Mouse (Mus musculus) olfactory bulb, adult 2 months (tissue): ENCODE data around the gene Cdh13. TPM values are rescaled to one million over a fixed set of nuclear protein-coding genes. Genes with fewer than 3 reads are reported as not detected.

ENCODE experiments used
- H3K27ac ChIP-seq: fragments of 200-500 bp; 2 replicates; pipeline ENCODE4 v1.5.1; 2012; ENCODE audit warnings: low read depth, low read length; ENCODE audit not compliant: insufficient read depth
- H3K4me1 ChIP-seq: fragments of 200-500 bp; 2 replicates; pipeline ENCODE4 v1.6.1; 2012; ENCODE audit warnings: low read length; ENCODE audit not compliant: control insufficient read depth, insufficient read depth
- H3K4me3 ChIP-seq: fragments of 200-500 bp; 2 replicates; pipeline ENCODE4 v1.5.1; 2012; ENCODE audit warnings: mild to moderate bottlenecking, low read depth, low read length, moderate library complexity; ENCODE audit not compliant: insufficient read depth
- CTCF ChIP-seq: fragments of 200-500 bp; IDR thresholded peaks from 2 replicates; pipeline ENCODE4 v1.5.1; 2012; ENCODE audit warnings: low read depth, mild to moderate bottlenecking, low read length, moderate library complexity; ENCODE audit not compliant: insufficient read depth
- POLR2A ChIP-seq: fragments of 200-500 bp; IDR thresholded peaks from 2 replicates; pipeline ENCODE4 v1.6.1; 2012; ENCODE audit warnings: mild to moderate bottlenecking, low read depth, low read length, moderate library complexity; ENCODE audit not compliant: insufficient read depth
- WGBS: fragments of 180-500 bp; shearing (Covaris S2); methylation state at CpG from one replicate; pipeline ENCODE4 v1.1.7; 2018; 5-methylcytosine and 5-hydroxymethylcytosine counted together
- polyA plus RNA-seq: library from polyadenylated mRNA; stranded (reverse); fragments of >200 nt; gene quantifications from 2 replicates; pipeline ENCODE4 v1.2.4, GENCODE M21; 2012; ENCODE audit warnings: low replicate concordance; ENCODE audit not compliant: missing spikeins, insufficient read depth, insufficient read length

The Cdh13 gene
- polyA plus RNA-seq, 1 experiment, result not detected

- Histone ChIP-seq H3K4me1 (peaks cover 7% of the 10 kb centered on the region), H3K4me3 (no peak overlapping the region), H3K27ac (no peak overlapping the region; the same call in 1 of the 2 replicates)
- TF ChIP-seq CTCF (no peak), POLR2A (no peak)
- WGBS, result 53% methylated on average over 10 of the region's 10 CpGs
Observed at GRCm38 (mm10) chr8:119196486-119197150, 913.1 kb downstream of the Cdh13 start.

- Histone ChIP-seq H3K27ac (no peak overlapping the region), H3K4me1 (no peaks in the 10 kb centered on the region), H3K4me3 (no peak overlapping the region)
- 92% methylated on average over 9 of the region's 9 CpGs for WGBS
- TF ChIP-seq POLR2A, result no peak
- TF ChIP-seq CTCF, result no peak
Observed at GRCm38 (mm10) chr8:119208567-119208966, 925.0 kb downstream of the Cdh13 start.

GRCm38 (mm10) chr8:119224547-119224946 lies 941.0 kb downstream of the Cdh13 start:
- TF ChIP-seq POLR2A (no peak), CTCF (no peak)
- Histone ChIP-seq H3K27ac (no peak overlapping the region), H3K4me3 (no peak overlapping the region), H3K4me1 (no peaks in the 10 kb centered on the region)
- 7% methylated on average over 1 of the region's 1 CpGs for WGBS

GRCm38 (mm10) chr8:119245181-119245580 lies 961.6 kb downstream of the Cdh13 start:
- 61% methylated on average over 4 of the region's 4 CpGs for WGBS
- Histone ChIP-seq H3K27ac (no peak overlapping the region), H3K4me1 (no peaks in the 10 kb centered on the region), H3K4me3 (no peak overlapping the region)
- no peak for TF ChIP-seq CTCF
- no peak for TF ChIP-seq POLR2A

- H3K27ac ChIP-seq, result no peak overlapping the region
- no peaks in the 10 kb centered on the region for H3K4me1 ChIP-seq
- WGBS, result 100% methylated on average over 1 of the region's 1 CpGs
- no peak for TF ChIP-seq CTCF
- TF ChIP-seq POLR2A, result no peak
- no peak overlapping the region for H3K4me3 ChIP-seq
Observed at GRCm38 (mm10) chr8:119245641-119246040, 962.1 kb downstream of the Cdh13 start.

GRCm38 (mm10) chr8:119254358-119254757 lies 970.8 kb downstream of the Cdh13 start:
- Histone ChIP-seq H3K4me1 (peaks cover 6% of the 10 kb centered on the region), H3K27ac (no peak overlapping the region), H3K4me3 (no peak overlapping the region)
- TF ChIP-seq POLR2A (no peak), CTCF (no peak)
- 97% methylated on average over 3 of the region's 3 CpGs for WGBS

- TF ChIP-seq CTCF (no peak), POLR2A (no peak)
- Histone ChIP-seq H3K4me3 (no peak overlapping the region), H3K4me1 (peaks cover 6% of the 10 kb centered on the region), H3K27ac (no peak overlapping the region)
- 57% methylated on average over 11 of the region's 11 CpGs for WGBS
Observed at GRCm38 (mm10) chr8:119258642-119259041, 975.1 kb downstream of the Cdh13 start.

- WGBS, result 91% methylated on average over 7 of the region's 7 CpGs
Observed at GRCm38 (mm10) chr8:119263750-119264149, 980.2 kb downstream of the Cdh13 start.

GRCm38 (mm10) chr8:119266304-119266703 lies 982.8 kb downstream of the Cdh13 start:
- Histone ChIP-seq H3K4me1 (no peaks in the 10 kb centered on the region), H3K4me3 (no peak overlapping the region), H3K27ac (no peak overlapping the region)
- TF ChIP-seq POLR2A, result no peak
- no peak for TF ChIP-seq CTCF
- WGBS, result 90% methylated on average over 4 of the region's 4 CpGs

More at GRCm38 (mm10) chr8:119263750-119264149, 980.2 kb downstream of the Cdh13 start:
- Histone ChIP-seq H3K4me3 (no peak overlapping the region), H3K4me1 (peaks cover under 1% of the 10 kb centered on the region; the same call in 1 of the 2 replicates), H3K27ac (no peak overlapping the region)
- no peak for TF ChIP-seq POLR2A
- no peak for TF ChIP-seq CTCF
